ENCODE assay signal across 8 mouse cellular contexts in genomic region chr6:128035930-128036309, GRCm38 (mm10).
A peak's percentile ranks its signal among the peaks of the same experiment; 100 is the strongest.
DNase-seq lines count a peak whose midpoint lies in the region; ATAC-seq and TF ChIP-seq lines count a peak whose summit lies in the region.

No protein-coding gene starts in this region.

- WGBS in forebrain, embryonic 15.5 days: 3% methylated on average over 4 of the region's 4 CpGs
- 9% methylated on average over 4 of the region's 4 CpGs for WGBS in midbrain, embryonic 10.5 days

- H3K9me3 ChIP-seq in forebrain, embryonic 15.5 days: no peaks in the 10 kb centered on the region
- H3K9me3 ChIP-seq in midbrain, embryonic 10.5 days (replicated peaks): no peaks in the 10 kb centered on the region

- ATAC-seq in forebrain, embryonic 15.5 days (replicated peaks): 0 out of 2 replicates have a peak, but pooled peaks have one; percentile 13

- no peak for TF ChIP-seq POLR2A in brain, embryonic 14.5 days (IDR thresholded peaks at IDR 0.05; ENCODE audit: borderline replicate concordance, extremely low read depth, insufficient read depth, insufficient read length, poor library complexity, severe bottlenecking)

- peaks cover 35% of the 10 kb centered on the region for H3K4me1 ChIP-seq in forebrain, embryonic 15.5 days
- peaks cover 78% of the 10 kb centered on the region for H3K4me1 ChIP-seq in midbrain, embryonic 10.5 days

- H3K9ac ChIP-seq in forebrain, embryonic 15.5 days (replicated peaks): peak overlapping the region; percentile 56

- H3K36me3 ChIP-seq in forebrain, embryonic 15.5 days: no peaks in the 10 kb centered on the region
- no peaks in the 10 kb centered on the region for H3K36me3 ChIP-seq in midbrain, embryonic 10.5 days

- H3K4me2 ChIP-seq in forebrain, embryonic 15.5 days (replicated peaks): peak overlapping the region; percentile 97

- peak; percentile 36 to 51 for DNase-seq in kidney, postnatal 4 days
- DNase-seq in kidney, postnatal 25 days: no peak
- peak; percentile 44 for DNase-seq in brain, embryonic 14.5 days (ENCODE audit: low read depth)
- peak; percentile 43 for DNase-seq in midbrain, embryonic 10.5 days (ENCODE audit: low spot score)
- no peak for DNase-seq in MN1 (ENCODE audit: low spot score)
- no peak for DNase-seq in adrenal gland, postnatal 4 days (ENCODE audit: low spot score in 2 of 2)
- no peak for DNase-seq in adrenal gland, adult 2 months

- no peak for TF ChIP-seq CTCF in brain, embryonic 14.5 days (IDR thresholded peaks at IDR 0.05; ENCODE audit: borderline replicate concordance, extremely low read depth, insufficient read depth, insufficient read length)

- peak overlapping the region; percentile 60 for H3K4me3 ChIP-seq in forebrain, embryonic 15.5 days
- H3K4me3 ChIP-seq in midbrain, embryonic 10.5 days: peak overlapping the region; percentile 65

- 0 out of 2 replicates have a peak overlapping the region, but pooled peaks have one; percentile 64 for H3K27ac ChIP-seq in forebrain, embryonic 15.5 days (replicated peaks)
- peak overlapping the region; percentile 86 for H3K27ac ChIP-seq in midbrain, embryonic 10.5 days (replicated peaks)

- H3K27me3 ChIP-seq in forebrain, embryonic 15.5 days: peaks cover 26% of the 10 kb centered on the region
- H3K27me3 ChIP-seq in midbrain, embryonic 10.5 days (ENCODE audit: low read depth, poor library complexity, severe bottlenecking): peaks cover 57% of the 10 kb centered on the region

Comparison
In these comparisons a context has a peak if more than half of its experiments do, and no peak if none do; other contexts are left out.
1. DNase-seq: peak in kidney, postnatal 4 days (2 of 2), brain, embryonic 14.5 days (single experiment) and midbrain, embryonic 10.5 days (single experiment); none in kidney, postnatal 25 days (0 of 2), MN1 (single experiment), adrenal gland, postnatal 4 days (0 of 2) and adrenal gland, adult 2 months (single experiment).